Mouse (Mus musculus) inflammation-experienced regulatory T-cells, adult 16 weeks (primary cell): ENCODE results near the gene Ak6. TPM values are rescaled to one million over a fixed set of nuclear protein-coding genes. Genes with fewer than 3 reads are reported as not detected.

Experiments used
- polyA plus RNA-seq: library from polyadenylated mRNA; unstranded; fragments of 100-300 nt; shearing (Covaris generic); gene quantifications from one replicate; pipeline ENCODE4 v1.2.1, GENCODE M21; 2017

Ak6 gene
- polyA plus RNA-seq: 134 TPM

DNA sequence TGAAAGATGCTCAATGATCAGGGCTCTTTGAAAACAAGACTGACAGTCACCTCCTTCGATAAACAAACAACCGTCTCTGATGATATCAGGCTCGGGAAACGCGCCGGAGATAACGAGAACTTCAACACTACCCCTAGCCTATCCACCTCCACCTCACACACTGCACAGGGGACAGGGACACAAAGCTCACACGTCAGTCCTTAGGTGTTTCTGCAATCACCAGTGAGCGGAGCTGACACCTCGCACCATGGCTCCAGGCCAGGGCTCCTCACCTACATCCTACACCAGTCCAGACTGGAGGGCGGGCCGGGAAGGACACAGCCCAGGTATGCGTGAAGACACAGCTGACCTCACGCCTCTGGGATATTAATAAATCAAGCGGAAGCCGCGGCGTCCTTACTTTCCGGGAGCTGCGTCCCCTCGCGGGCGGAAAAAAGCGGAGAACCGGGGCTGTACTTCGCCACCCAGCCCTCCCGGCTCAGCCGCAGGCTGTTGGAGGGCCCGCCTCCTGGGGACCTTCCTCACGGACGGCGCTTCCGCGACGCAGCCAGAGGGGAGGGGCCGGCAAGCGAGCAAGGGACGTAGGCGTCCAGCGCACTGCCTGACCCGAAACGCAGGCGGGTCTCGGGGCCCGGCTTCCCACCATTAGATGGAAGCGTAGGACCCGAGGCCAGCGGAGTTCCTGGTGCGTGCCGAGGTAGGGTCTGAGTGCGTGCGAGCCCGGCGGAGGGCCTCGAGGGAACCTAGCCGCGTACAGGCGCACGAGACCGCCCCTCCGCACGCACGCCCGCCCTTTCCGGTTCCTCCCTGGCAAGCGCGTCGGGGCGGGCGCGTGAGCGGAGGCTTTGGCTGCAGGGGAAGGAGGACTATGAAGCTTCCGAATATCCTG lies at the start of gene Ak6, which contains the start of gene Rad17:
Gene Ak6 (plus strand): TSS at position 430 of the 889 bp plus-strand sequence.
Gene Rad17 (minus strand): TSS at position 502 of the 889 bp plus-strand sequence.

DNA sequence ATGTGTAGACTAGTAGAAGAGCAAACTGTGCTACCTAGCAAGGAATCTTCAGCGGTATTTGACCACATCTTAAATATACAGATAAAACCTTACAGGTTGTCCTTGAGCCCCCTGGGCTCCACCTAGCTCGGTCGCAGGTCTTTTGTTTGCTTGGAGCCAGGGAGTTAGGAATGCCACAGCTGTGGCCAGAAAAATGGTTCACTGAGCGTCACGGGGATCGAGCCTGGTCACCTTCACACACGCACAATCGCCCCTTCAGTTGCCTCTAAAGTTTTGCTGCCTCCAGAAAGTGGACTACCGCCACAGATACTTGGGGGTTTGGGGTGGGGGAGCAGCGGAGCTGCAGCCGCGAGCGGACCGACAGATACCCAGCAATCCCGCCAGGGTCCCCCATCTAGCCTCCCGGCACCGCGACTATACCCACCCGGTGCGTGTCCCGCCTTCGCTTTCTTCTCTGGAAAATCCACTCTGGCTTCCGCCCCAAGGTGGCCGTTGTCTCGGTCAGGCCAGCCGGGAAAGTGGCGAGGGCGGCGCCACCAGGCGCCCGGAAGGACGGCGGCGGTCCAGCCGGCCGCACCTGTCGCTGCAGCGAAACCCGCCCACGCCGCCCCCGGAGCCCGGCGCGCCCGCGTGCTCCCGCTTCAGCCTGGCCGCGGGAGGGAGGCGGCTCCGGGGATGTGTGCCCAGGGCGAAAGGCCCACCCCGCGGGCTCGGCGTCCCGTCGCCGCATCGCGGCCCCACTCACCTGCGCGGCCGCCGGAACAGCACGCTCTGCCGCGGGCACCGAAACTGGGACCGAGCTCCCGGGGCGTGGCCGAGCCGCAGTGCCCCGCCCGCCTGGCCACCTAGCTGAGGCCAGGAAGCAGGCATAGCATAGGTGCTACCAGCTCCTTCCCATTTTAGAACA lies 34.3 kb upstream of the Ak6 start, which contains the start of gene Marveld2:
Gene Marveld2 (minus strand): TSS at position 791 of the 907 bp plus-strand sequence.

DNA sequence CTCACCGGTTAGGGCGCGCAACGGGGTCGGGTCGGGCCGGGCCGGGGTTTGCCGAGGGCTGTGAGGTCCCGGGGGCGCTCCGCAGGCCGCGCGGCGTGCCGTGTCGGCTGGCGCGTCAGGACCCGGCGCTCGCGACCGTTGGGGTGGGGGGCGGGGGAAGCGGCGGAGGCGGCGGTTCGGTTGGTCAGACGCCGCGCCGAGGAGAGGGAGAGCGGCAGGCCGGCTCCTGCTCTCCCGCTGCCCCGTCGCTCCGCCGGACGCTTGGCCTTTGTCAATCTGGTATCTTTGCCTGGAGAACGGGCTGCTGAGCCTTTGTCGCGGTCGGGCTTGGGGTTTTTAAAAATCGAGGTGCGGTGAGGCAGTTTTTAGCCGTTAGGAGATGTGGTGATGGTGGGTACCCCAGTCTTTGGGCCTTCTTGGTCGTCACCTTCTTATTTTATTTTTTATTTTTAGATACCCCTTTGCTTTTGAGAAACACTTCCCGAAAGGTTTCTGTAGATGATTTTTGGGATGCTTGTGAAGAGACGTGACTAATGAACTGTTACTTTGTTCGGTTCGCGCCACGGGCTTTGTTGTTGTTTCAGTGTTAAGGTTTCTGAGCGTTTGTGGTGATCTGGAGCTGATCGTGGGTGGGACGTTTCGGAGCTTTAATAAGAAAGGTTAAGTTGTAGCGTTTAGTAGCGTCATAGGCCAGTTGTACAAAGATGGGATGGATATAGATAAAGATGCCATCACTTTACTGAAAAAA lies 834 bp downstream of the Ak6 start, which contains the start of gene Taf9:
Gene Taf9 (plus strand): TSS at position 141 of the 748 bp plus-strand sequence.

DNA sequence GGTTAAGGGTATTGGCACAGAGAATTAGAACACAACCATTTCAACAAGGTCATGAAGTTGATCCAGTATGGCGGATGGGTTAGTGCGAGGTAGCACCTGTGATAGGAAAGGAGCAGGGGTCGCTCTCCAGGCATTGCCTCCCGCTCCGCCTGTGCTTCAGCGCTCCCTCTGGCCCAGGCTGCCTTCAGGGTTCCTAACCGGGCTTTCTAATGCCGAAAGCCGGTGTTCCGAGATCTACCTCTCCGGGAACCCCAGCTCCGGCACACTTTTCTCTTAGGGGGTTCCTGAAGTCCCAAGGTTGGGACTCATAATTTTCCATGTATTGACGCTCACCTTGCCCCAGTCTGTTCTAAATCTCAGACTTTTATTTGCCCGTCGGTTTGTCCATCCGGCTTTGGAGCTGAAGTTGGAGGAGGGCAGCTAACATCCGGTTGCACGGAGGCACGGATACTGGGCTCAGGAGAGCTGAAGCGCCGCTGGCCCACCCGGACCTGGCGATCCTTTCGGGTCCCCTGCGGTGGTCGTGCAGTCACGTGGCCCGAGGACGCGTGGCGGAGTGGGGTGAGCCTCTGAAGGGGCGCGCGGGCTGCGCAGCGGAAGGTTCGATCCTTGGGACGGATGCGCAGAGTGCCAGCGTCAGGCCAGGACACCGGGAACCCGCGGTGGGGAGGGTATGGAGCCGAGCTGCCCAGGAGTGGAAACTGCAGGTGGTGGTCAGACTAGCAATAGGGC lies 18.7 kb downstream of the Ak6 start, which contains the start of gene Ccdc125:
Gene Ccdc125 (plus strand): TSS at position 427 of the 732 bp plus-strand sequence.

Other genes starting within 250 kb of the Ak6 start
- 0.10 TPM for gene Naip1, start 198.1 kb upstream of the Ak6 start, polyA plus RNA-seq
- 58.4 TPM for gene Gtf2h2, start 158.4 kb upstream of the Ak6 start, polyA plus RNA-seq
- 1.7 TPM for gene Ocln, start 98.3 kb upstream of the Ak6 start, polyA plus RNA-seq
- gene Marveld2, start 34.0 kb upstream of the Ak6 start, polyA plus RNA-seq: 9.2 TPM
- gene Rad17, start 72 bp downstream of the Ak6 start, polyA plus RNA-seq: 28.7 TPM
- 8.3 TPM for gene Taf9, start 600 bp downstream of the Ak6 start, polyA plus RNA-seq
- 27.9 TPM for gene Ccdc125, start 18.7 kb downstream of the Ak6 start, polyA plus RNA-seq
- gene Cdk7, start 80.0 kb downstream of the Ak6 start, polyA plus RNA-seq: 99.6 TPM
- gene Mrps36, start 93.7 kb downstream of the Ak6 start, polyA plus RNA-seq: 103 TPM
- gene Cenph, start 124.9 kb downstream of the Ak6 start, polyA plus RNA-seq: 3.3 TPM
- gene Ccnb1, start 135.6 kb downstream of the Ak6 start, polyA plus RNA-seq: 9.7 TPM
- gene Slc30a5, start 182.4 kb downstream of the Ak6 start, polyA plus RNA-seq: 14.2 TPM